9 mouse cellular contexts compared by ENCODE assay signal in the genomic region with DNA sequence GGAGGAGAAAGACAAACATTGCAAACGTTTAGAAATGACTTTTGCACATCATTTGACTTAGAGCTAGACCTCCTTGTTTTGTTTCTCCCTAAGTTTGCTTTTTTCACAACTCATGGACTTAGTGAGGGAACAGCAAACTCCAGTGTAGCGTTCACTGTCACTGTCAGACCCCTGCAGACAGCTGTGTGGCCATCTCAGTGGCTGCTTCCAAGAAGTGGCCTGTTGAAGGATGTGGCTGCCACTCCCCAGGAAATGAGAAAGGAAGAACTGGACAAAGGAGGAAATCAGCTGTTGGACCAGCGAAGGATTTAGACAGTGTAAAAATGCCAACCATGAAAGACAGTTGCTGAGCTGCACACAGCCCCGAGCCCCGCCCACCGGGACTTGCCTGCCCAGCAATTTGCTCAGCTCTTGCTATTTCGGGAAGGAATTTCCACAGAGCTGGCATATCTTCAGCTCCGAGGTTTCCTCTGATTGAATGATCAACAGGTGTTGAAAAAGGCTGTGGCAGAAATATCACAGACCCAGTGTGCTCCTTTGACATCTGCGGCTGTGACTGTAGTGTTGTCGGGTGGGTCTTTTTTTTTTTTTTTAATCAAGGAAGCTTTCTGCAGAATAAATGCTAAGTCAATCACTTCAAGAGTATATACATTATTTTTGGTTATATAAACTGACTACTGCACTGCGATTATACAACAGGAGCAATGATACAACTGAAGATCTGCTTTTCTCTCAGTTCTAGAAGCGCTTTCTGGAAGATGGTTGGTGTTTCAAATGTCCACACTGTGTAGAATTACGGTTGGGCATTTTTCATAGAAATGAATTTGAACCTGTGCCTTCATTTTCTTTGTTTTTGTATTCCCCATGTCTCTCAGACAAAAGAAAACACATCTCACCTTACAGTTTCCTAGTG. TPM values are rescaled to one million over a fixed set of nuclear protein-coding genes. Genes with fewer than 3 reads are reported as not detected.
DNase-seq lines count a peak whose midpoint lies in the region; ATAC-seq and TF ChIP-seq lines count a peak whose summit lies in the region.
"Had no signal": no experiment of that assay in that cellular context is flagged by ENCODE, and none has a peak within 500 bp of the region (broad histone marks: within the 10 kb centered on the region; RNA-seq: fewer than 3 reads in every experiment).

No protein-coding gene starts in this region.

- no peaks in the 10 kb centered on the region for H3K36me3 ChIP-seq in embryonic facial prominence, embryonic 13.5 days
- H3K36me3 ChIP-seq in embryonic facial prominence, embryonic 10.5 days (replicated peaks) = no peaks in the 10 kb centered on the region
- no peaks in the 10 kb centered on the region for H3K36me3 ChIP-seq in limb, embryonic 12.5 days
- no peaks in the 10 kb centered on the region for H3K36me3 ChIP-seq in myocyte (ENCODE audit: control insufficient read depth, insufficient read depth)

- H3K4me3 ChIP-seq in embryonic facial prominence, embryonic 13.5 days = no peak overlapping the region
- no peak overlapping the region for H3K4me3 ChIP-seq in embryonic facial prominence, embryonic 10.5 days
- H3K4me3 ChIP-seq in limb, embryonic 12.5 days (replicated peaks) = no peak overlapping the region
- no peak overlapping the region for H3K4me3 ChIP-seq in myocyte
- H3K4me3 ChIP-seq: erythroblast, embryonic 14.5 days had no signal

- no peaks in the 10 kb centered on the region for H3K79me2 ChIP-seq in myocyte (ENCODE audit: control insufficient read depth, insufficient read depth)

- H3ac ChIP-seq in myocyte (ENCODE audit: control insufficient read depth, insufficient read length) = no peak overlapping the region

- H3K4me1 ChIP-seq in embryonic facial prominence, embryonic 13.5 days = peaks cover 7% of the 10 kb centered on the region; the same call in 1 of the 2 replicates
- H3K4me1 ChIP-seq in embryonic facial prominence, embryonic 10.5 days = 0 out of 2 replicates have a peak, but pooled peaks cover 4% of the 10 kb centered on the region
- H3K4me1 ChIP-seq in limb, embryonic 12.5 days (replicated peaks) = no peaks in the 10 kb centered on the region

- no peak for ATAC-seq in embryonic facial prominence, embryonic 13.5 days (ENCODE audit: insufficient number of reproducible peaks, insufficient read depth, low FRiP score, low TSS enrichment, low read depth)
- ATAC-seq in limb, embryonic 12.5 days (ENCODE audit: insufficient number of reproducible peaks, insufficient read depth, low FRiP score, low TSS enrichment, low read depth) = peak; percentile 47

- no peak for DNase-seq in embryonic facial prominence, embryonic 10.5 days (ENCODE audit: low spot score)
- peak; percentile 69 for DNase-seq in adrenal gland, postnatal 10 days
- peak; percentile 79 to 83 for DNase-seq in heart, adult 9 months (ENCODE audit: low spot score in 2 of 2)
- DNase-seq in thymus, postnatal 36 days = no peak
- DNase-seq in layer of hippocampus, adult 8-10 months (ENCODE audit: low spot score in 2 of 2) = no peak

- H3K27me3 ChIP-seq in embryonic facial prominence, embryonic 13.5 days = no peaks in the 10 kb centered on the region
- no peaks in the 10 kb centered on the region for H3K27me3 ChIP-seq in embryonic facial prominence, embryonic 10.5 days (replicated peaks; ENCODE audit: low read depth, poor library complexity, severe bottlenecking)
- no peaks in the 10 kb centered on the region for H3K27me3 ChIP-seq in limb, embryonic 12.5 days
- no peaks in the 10 kb centered on the region for H3K27me3 ChIP-seq in myocyte (ENCODE audit: control insufficient read depth, insufficient read depth, insufficient read length)

- WGBS in embryonic facial prominence, embryonic 13.5 days = 61% methylated on average over 13 of the region's 13 CpGs
- WGBS in embryonic facial prominence, embryonic 10.5 days = 73% methylated on average over 13 of the region's 13 CpGs
- 71% methylated on average over 13 of the region's 13 CpGs for WGBS in limb, embryonic 12.5 days

- 0 out of 2 replicates have a peak overlapping the region, but pooled peaks have one; percentile 48 for H3K27ac ChIP-seq in embryonic facial prominence, embryonic 13.5 days
- no peak overlapping the region for H3K27ac ChIP-seq in embryonic facial prominence, embryonic 10.5 days (replicated peaks)
- H3K27ac ChIP-seq in limb, embryonic 12.5 days = no peak overlapping the region

- TF ChIP-seq POLR2A in myocyte (IDR thresholded peaks at IDR 0.05; ENCODE audit: insufficient read length, low read depth) = no peak

- H3K4me2 ChIP-seq in embryonic facial prominence, embryonic 13.5 days = no peak overlapping the region
- H3K4me2 ChIP-seq in limb, embryonic 12.5 days = no peak overlapping the region
- peak overlapping the region; percentile 28 for H3K4me2 ChIP-seq in myocyte (ENCODE audit: low read depth)

- no peaks in the 10 kb centered on the region for H3K9me3 ChIP-seq in embryonic facial prominence, embryonic 13.5 days
- H3K9me3 ChIP-seq in embryonic facial prominence, embryonic 10.5 days = no peaks in the 10 kb centered on the region
- no peaks in the 10 kb centered on the region for H3K9me3 ChIP-seq in limb, embryonic 12.5 days

- no peak overlapping the region for H3K9ac ChIP-seq in embryonic facial prominence, embryonic 13.5 days
- no peak overlapping the region for H3K9ac ChIP-seq in limb, embryonic 12.5 days (replicated peaks)

TF ChIP-seq in myocyte, 11 proteins besides CTCF, POLR2A, EP300 and RAD21:
- TF ChIP-seq MYOG (IDR thresholded peaks at IDR 0.05; ENCODE audit: control insufficient read depth in 1 of 3, insufficient read depth in 1 of 3, insufficient read length in 2 of 3, low read depth in 2 of 3) = peak; percentile 68 to 93 (median 77)
- no peak for TF ChIP-seq POLR2AphosphoS2 (IDR thresholded peaks at IDR 0.05; ENCODE audit: insufficient read length, low read depth)
- TF ChIP-seq TCF12 (IDR thresholded peaks at IDR 0.05; ENCODE audit: insufficient read depth, poor library complexity, severe bottlenecking) = peak; percentile 28
- TF ChIP-seq MYOD1 (IDR thresholded peaks at IDR 0.05; ENCODE audit: control insufficient read depth in 1 of 3, insufficient read length in 2 of 3, low read depth in 2 of 3) = peak; percentile 76 to 91 (median 85)
- TF ChIP-seq REST (IDR thresholded peaks at IDR 0.05; ENCODE audit: insufficient read depth, insufficient read length) = no peak
- peak; percentile 46 for TF ChIP-seq TCF3 (IDR thresholded peaks at IDR 0.05; ENCODE audit: insufficient read length, low read depth)

RNA-seq across cellular contexts. Expression of a gene that starts 6.1 kb away (rescaled TPM):
- 145 and 146 TPM in 2 replicates for polyA plus RNA-seq in embryonic facial prominence, embryonic 13.5 days (2015; fragmentation: Nextera tagmentation; extraction: Ambion mirVana)
- 52.2 and 62.2 TPM in 2 replicates for polyA plus RNA-seq in embryonic facial prominence, embryonic 10.5 days (2016; fragmentation: Nextera tagmentation; extraction: Ambion mirVana)
- total RNA-seq in adrenal gland, postnatal 10 days (2021) = 10 to 100 TPM; 32.3 to 37.3 TPM
- polyA plus RNA-seq in limb, embryonic 12.5 days (2016; fragmentation: Nextera tagmentation; extraction: Ambion mirVana) = 95.3 and 96.7 TPM in 2 replicates
- 52.4 TPM for polyA plus RNA-seq in myocyte (2012; fragmentation: generic; extraction: Trizol)
- total RNA-seq in layer of hippocampus, adult 8-10 months (2022) = 1 to 10 TPM; 7.0 to 8.0 (median 7.4) TPM

RNA-seq across cellular contexts. Expression of a gene that starts 19.3 kb away (rescaled TPM):
- polyA plus RNA-seq in embryonic facial prominence, embryonic 13.5 days (2015; fragmentation: Nextera tagmentation; extraction: Ambion mirVana) = 0.35 and 0.62 TPM in 2 replicates
- 0.05 and 0.11 TPM in 2 replicates for polyA plus RNA-seq in embryonic facial prominence, embryonic 10.5 days (2016; fragmentation: Nextera tagmentation; extraction: Ambion mirVana)
- 1 to 10 TPM; 2.3 to 6.5 TPM for total RNA-seq in adrenal gland, postnatal 10 days (2021)
- polyA plus RNA-seq in limb, embryonic 12.5 days (2016; fragmentation: Nextera tagmentation; extraction: Ambion mirVana) = 0.23 and 0.38 TPM in 2 replicates
- polyA plus RNA-seq in myocyte (2012; fragmentation: generic; extraction: Trizol) = 0.04 TPM
- total RNA-seq in layer of hippocampus, adult 8-10 months (2022) = 1 to 10 TPM in 2 of 4 experiments, under 1 TPM in 2; 0.14 to 2.2 (median 0.82) TPM
- polyA plus RNA-seq: erythroblast, embryonic 14.5 days had no signal

Comparison
In these comparisons a context has a peak if more than half of its experiments do, and no peak if none do; other contexts are left out.
1. DNase-seq: peak in adrenal gland, postnatal 10 days (single experiment) and heart, adult 9 months (2 of 2); none in embryonic facial prominence, embryonic 10.5 days (single experiment), thymus, postnatal 36 days (0 of 2) and layer of hippocampus, adult 8-10 months (0 of 2).